Mouse (Mus musculus): Measurements from ENCODE around the gene Tob2.

- TF ChIP-seq CTCF (IDR thresholded peaks at IDR 0.05; ENCODE audit: extremely low read depth, insufficient read depth, low read length): no peak
- TF ChIP-seq POLR2A (IDR thresholded peaks at IDR 0.05; ENCODE audit: extremely low read depth, insufficient read depth, low read length): no peak
Measured at GRCm38 (mm10) chr15:81818404-81818803, 40.2 kb downstream of the Tob2 start.
